Mouse (Mus musculus) spleen, postnatal 10 days (tissue): ENCODE results near the gene Pomt1.

Experiments used
- DNase-seq, 2 experiments: peaks; one replicate each; pipeline ENCODE4 v3.0.0; 2021 to 2022; ENCODE audit warnings: low spot score in 2 of 2

Pomt1 gene

DNA sequence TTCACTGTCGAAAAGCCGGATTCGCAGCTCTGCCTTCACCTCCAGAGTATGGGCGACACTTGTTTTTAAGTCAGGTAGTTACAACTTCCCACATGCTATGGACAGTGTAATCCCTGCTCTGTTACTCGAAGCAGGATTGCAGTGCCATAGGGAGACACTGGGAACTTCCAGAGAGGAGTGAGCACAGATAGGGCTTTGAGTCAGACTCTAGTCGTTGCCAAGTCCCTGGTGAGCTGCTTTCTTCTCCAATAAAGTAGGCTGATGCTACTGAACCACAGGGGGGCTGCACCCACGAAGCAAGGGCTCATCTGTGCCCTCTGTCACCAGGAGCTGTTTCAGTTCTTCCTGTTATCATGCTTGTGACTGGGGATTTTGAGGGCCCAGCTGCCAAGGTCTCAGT is 14.8 kb upstream of the Pomt1 start:
- DNase-seq: no peak

GRCm38 (mm10) chr2:32222057-32222456 is 14.3 kb upstream of the Pomt1 start:
- DNase-seq: peak in 1 of 2 experiments; percentile 43

- no peak for DNase-seq
Observed at GRCm38 (mm10) chr2:32235433-32235832, 957 bp upstream of the Pomt1 start.

DNA sequence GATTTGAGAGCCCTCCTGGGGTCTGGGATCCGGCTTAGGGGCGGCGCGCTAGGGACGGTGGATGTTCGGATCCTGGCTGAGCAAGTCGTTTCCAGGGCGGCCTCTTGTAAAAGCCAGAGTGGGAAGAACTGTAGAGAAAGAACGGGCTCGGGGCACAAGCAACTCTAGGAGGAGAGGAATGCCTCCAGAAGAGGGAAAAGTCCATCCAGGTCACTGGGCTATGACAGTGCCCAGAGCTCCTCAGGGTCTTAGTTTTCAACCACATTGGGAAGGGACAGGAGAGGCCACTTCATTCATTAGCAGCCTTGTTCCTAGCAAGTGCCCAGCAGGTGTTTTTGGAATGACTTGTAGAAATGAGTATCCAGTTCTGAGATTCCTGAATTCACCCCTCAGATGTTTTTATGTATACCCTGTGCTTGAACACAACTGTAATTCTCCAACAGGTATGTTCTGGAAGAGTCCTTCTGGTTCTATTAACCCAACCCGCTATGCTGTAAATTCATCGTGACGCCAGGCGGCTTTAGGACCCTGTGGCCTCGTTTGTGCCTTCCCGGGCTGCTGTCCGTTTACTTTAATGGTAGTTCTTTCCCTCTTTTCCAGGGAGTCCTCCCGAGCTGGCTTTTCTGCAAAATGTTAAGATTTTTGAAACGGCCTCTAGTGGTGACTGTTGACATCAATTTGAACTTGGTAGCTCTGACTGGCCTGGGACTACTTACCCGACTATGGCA is 534 bp downstream of the Pomt1 start:
- DNase-seq: peak; percentile 43 to 53

GRCm38 (mm10) chr2:32237571-32237970 is 1.2 kb downstream of the Pomt1 start:
- no peak for DNase-seq

GRCm38 (mm10) chr2:32238708-32239435 is 2.5 kb downstream of the Pomt1 start:
- DNase-seq: no peak

DNA sequence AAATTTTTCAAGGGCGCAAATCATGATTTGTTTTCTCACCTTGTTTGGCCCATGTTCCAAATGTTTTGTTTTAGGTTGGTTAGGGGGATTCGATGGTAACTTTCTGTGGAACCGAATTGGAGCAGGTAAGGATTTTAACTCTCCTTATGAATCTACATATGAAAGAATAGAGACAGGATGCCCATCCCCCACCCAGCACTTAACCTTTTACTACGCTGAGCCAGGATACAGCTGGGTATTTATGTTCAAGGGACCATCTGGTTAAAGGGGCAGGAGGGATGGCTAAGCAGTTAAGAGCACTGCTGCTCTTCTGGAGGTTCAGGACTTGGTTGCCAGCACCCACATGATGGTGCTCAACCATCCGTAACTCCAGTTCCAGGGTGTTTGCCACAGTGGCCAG is 4.2 kb downstream of the Pomt1 start:
- DNase-seq: no peak

DNA sequence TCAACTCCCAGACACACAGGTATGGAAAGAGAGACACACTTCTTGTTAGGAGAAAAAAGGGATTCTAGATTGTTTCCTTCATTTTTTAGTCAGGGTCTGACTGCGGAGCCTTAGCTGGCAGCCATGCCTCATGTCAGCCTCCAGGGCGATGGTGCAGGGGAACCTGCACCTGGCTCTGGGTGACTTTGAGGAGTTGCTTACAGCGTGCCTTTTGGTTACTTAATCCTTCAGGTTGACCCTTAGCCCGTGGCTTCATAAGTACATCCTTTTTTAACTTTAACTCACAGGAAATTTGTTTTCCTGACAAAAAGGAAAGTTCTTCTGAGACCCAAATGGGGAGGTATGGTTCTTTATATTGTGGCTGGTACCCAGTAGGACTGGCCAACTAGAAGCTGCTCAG is 6.6 kb downstream of the Pomt1 start:
- no peak for DNase-seq

DNA sequence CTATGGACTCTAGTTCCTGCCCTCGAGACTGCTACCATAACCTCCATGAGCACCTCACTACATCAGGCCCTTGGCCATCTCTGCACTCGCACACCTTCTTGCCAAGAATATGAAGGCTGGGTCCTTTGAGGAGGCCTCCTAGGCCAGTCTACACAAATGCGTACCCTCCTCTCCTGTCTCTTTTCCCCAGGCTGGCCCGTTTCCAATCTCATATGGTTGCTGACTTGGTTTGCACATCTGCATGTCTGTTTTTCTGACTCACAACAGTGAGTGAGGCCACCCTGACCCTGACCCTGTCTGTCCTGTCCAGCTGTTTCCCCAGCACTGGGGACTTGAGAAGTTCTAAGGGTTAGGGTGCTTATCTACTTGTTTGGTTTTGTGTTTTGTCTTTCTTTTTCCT is 10.4 kb downstream of the Pomt1 start:
- no peak for DNase-seq

DNA sequence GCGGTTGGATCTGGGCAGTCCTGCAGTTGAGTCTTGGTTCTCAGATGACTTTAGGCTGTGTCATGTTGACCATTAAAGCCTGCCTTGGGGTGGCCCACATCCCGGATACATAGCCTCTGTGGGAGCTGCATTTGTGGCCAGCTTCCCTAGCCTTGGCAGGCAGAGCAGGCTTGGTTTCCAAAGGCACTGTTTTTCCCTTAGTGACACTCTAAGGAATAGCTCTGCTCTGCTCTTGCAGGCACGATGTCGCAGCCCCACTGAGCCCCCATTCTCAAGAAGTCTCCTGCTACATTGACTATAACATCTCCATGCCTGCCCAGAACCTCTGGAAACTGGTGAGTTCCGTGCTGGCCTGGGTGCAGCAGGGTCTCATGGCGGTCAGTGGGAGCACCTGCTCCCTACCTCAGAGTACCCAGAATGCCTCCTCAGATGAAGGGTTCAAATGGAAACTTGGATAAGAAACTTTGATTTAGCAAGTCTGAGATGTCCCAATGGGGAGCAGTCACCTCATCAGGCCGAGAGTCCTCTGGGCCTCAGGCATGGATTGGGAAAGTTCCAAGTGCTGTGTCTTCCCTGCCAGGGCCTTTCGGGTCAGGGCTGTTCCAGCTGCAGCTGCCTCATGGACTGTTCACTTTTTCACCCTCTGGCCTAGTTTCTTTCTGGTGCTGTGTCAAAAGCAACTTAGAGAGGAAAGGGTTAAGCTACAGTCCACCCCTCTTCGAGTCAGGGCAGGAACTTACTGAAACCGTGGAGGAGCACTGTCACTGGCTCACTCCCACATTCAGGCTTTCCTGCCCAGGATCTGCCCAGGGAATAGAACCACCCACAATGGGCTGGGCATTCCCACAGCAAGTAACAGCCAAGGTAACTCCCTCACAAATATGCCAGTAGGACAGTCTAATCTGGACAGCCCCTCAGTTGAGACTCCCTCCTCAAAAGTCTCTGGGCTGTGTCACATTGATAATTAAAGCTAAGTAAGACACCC is 12.3 kb downstream of the Pomt1 start:
- no peak for DNase-seq

DNA sequence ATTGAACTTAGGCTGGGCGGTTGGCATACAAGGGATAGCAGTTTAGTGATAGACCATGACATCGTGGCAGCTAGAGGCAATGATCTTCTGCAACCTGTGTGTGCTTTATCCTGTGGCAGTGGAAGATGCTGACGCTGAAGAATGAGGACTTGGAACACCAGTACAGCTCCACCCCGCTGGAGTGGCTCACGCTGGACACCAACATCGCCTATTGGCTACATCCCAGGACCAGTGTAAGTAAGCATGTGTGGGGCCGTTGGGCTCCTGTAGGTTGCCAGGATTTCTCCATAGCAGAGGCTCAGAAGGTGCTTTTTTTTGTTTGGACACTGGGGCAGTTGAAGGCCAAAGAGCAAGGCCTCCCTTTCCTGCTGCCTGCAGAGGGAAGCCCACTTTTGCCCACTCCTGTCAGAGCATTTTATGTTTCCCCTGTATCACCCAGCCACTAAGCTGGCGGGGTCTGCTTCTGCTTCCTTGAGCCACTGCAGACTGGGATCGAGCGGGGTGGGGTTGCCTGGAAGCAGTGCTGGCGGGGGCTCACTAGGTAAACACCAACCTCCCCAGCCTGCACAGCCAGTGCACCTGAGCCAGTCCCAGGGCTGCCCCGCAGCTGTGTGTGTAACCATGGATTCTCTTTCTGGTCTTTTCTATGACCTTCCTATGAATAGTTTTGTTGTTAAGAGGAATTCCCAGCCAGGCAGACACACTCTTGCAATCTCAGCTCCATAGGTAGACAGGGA is 15.6 kb downstream of the Pomt1 start:
- no peak for DNase-seq

DNA sequence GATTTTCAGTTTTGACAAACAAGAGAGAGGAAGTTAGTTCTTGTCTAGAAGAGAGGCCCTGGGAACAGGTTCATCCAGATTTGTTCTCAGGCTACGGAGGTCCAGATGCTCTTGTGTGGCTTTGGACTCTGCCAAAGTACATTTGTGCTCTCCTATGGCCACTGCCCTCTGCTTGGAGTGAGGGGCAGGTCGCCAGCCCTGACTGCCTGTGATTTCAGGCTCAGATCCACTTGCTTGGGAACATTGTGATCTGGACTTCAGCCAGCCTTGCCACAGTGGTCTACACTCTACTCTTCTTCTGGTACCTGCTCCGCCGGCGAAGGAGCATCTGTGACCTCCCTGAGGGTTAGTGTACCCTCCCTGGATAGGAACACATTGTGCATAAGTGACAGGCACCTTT is 16.3 kb downstream of the Pomt1 start:
- no peak for DNase-seq

DNA sequence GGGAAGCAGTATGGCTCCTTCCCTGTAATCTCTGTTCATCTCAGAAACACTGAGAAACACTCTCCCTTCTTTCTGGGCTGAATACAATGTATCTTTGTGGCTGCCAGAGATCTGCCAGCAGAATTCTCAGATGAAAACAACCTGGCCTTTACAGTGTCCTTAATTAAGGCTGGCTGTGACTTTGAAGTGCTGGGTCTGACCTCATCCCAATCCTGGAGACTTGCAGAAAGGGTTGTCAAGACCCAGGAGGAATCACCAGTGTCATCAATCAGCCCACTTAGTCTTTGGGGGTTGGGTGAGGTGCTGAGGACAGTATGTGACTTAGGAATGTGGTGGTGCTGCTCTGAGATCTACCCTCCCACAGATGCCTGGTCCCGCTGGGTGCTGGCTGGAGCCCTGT is 17.0 kb downstream of the Pomt1 start:
- no peak for DNase-seq

DNA sequence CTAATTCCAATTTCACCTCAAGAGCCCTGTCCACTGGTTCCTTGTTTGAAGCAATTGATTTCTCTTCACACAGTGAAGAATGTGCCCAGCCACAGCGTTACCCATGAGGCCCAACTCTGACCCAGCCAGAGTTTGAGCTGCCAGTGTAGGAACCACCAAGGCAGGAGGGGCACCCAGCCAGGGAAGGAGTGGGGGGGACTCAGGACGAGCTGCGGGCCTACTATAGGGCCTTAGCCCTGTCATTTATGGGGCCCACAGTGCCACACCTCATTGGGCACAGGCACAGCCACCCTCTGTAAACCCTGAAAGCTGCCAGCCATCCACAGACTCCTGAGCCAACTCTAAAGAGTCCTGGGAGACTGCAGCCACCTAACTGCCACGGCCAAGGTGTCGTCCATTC is 18.2 kb downstream of the Pomt1 start:
- no peak for DNase-seq

DNA sequence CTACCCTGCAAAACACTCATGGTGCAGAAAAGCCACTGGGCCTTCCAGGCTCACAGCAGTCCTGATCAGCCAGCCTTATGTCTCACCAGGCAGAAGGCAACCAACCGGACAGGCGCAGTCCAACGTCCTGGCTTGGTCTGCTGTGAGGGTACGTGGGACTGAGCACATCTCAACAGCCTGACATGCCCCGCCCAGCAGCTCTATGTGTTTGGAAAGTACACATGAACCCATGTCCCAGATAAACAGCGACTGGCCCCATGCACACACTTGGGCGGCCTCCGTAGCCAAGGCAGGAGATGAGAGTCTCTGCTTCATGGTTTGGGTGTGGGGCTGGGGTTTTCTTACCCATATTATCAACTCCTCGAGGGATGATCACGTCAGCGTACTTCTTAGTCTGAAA is 19.9 kb downstream of the Pomt1 start:
- no peak for DNase-seq

DNA sequence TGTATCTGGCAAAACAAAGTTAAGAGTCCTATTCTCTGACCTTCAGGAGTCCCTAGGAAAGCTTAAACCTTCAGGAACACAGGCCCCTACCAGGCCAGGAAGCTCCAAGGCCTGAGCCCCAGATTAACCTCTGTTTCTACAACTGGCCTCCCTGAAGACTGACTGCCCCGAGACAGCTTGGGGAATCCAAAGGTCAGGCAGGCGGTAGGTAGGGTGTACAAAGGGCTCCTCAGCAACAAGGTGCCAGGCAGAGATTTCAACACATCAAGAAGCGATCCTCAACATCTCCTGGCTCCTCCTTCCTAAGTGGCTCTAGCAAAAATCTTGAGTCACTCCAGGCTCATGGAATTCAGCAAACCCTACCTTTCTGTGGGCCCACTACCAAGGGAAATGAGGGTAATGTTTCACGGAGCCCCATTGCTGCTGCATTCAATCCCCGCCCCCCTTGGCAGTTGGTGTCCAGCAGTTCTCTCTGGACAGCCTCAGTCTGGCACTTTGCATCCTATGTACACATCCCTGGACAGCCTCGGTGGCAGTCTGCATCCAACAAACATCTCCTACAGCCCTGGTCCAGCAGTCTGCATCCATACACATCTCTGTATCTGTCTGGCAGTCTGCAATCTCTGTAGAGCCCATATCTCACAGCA is 22.6 kb downstream of the Pomt1 start:
- DNase-seq: no peak

- peak; percentile 87 to 93 for DNase-seq
Observed at GRCm38 (mm10) chr2:32259657-32260417, 23.4 kb downstream of the Pomt1 start, which contains the start of gene Uck1. Uck1 (minus strand) TSS chr2:32260159.

DNA sequence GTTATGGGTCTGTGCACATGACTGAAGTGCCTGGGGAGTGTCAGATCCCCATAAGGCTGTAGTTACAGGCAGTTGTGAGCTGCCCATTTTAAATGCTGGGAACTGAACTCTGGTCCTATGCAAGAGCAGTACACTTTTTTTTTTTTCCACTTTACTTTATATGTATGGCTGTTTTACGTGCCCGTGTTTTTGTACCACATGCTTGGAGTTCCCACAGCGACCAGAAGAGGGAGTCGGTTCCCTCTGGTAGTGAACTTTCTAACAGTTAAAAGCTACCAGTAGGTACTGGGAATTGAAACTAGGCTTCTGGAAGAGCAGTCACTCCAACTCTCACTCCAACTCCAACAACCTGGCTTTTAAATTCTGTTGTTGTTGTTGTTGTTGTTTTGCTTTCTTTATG is 24.2 kb downstream of the Pomt1 start:
- DNase-seq: peak; percentile 57 to 87

- DNase-seq: no peak
Observed at GRCm38 (mm10) chr2:32275823-32276222, 39.4 kb downstream of the Pomt1 start.

DNA sequence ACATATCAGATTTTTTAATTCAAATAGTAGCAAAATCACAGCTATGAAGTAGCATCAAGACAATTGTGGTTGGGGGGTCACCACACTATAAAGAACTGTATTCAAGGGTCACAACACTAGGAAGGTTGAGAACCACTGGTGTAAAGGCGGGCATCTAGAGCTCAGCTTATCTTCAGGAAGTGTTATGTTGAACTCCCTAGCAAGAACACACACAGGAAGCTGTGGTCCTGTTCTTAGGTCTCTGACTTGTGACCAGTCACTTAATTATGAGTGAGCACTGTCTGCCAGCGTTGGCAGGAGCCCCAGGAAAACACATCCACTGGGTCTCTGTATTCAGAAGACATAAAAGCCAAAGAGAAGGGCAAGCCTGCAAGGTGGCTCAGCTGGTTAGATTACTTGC is 45.9 kb downstream of the Pomt1 start:
- no peak for DNase-seq
